Mouse (Mus musculus): ENCODE measurements at regions not wholly inside any gene's neighbourhood (a gene's known extent, or its start where the extent isn't known, plus 50 kb on each side); places are given as distances from the start of the nearest gene placed in this dataset.

DNA sequence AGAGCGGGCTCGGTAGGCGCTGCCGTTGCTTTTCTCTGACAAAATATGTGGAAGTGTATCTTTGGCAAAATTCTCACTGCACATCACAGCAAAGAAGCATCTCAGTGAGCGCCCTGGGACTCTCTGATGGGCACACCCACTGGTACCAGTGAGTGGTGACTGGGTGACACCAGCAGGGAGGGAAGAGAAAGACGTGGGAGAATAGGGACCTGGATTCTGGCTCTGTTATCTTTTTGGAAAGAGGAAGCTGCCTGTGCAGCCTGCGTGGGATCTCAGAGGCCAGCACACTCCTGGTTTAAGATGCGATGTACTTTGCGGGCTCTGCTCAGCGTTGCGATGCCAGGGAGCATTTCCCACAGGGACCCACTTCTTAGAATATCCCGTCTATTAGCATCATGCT, 183.4 kb upstream of the Cnr1 start:
- TF ChIP-seq CTCF (IDR thresholded peaks at IDR 0.05; ENCODE audit: low read depth) (no peak), EP300 (IDR thresholded peaks at IDR 0.05; ENCODE audit: low read depth) (no peak)
